Mouse (Mus musculus): ENCODE measurements at regions not wholly inside any gene's neighbourhood (a gene's known extent, or its start where the extent isn't known, plus 50 kb on each side); places are given as distances from the start of the nearest gene placed in this dataset.
"Not testable (repeated sequence)": the region's sequence is repeated elsewhere in the genome, so short reads cannot be mapped to it uniquely, and the experiment has no call there.

DNA sequence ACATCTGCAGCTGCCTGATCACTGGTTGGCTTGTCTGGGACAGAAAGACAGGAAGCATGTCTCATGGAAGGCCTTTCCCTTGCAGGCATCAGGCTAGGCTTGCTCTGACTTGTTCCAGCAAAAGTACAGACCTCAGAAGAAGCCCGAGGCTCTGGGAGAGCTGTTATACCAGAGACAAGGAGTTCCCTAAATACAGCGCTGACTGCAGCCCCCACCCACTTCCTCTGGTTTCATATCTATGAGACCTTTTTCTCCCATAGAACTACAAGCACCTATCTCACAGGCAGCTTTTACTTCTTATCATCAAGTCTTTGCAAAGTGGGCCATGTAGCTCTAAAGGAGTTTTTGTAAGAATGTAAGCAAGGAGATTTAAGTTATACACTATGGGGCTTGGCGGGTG lies 312.2 kb upstream of the Vmn1r3 start:
- DNase-seq = not testable (repeated sequence)

DNA sequence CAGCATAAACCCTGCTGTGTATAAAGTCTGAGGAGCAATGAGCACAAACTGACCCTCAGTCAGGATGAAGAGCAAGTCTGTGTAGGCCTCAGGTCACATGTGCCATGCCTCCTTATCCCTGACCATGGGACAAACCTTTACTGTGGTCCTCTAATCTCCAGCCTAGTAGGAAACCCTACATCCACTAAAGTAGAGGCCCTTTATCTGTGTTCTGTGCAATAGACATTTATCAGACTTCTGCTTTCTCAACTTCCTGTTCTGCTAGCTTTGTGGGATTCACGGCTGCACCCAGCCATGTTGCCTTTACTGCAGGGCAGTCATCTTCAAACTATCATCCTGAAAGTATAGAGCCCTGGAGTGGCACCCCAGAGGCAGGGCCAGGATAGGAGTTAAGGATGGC lies 310.8 kb upstream of the Vmn1r3 start:
- not testable (repeated sequence) for DNase-seq

DNA sequence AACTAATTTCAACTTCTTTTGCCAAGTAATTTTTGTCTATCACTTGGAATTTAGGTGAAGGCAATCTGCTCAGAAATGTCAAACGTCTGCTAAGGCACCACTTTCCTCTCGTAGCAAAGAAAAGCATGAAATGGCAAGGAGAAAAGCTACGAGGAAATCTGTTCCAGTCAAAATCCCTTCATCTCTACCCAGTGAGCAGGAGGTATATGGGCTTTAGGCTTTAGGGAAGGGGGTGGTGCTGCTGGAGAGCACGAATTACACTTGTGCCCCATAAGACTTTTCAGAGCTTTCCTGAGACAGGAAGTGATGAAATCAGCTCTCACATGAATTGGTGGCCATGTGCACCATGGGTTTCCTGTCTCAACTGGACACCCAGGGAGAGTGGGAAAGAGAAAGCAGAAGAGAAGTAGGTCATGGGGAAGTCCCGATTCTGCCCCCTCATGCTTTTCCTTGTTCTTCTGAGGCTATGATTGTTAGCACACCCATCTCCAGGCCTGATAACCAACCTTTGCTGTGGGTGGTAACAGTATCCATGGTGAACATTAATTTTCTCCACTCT lies 309.0 kb upstream of the Vmn1r3 start:
- not testable (repeated sequence) for DNase-seq

DNA sequence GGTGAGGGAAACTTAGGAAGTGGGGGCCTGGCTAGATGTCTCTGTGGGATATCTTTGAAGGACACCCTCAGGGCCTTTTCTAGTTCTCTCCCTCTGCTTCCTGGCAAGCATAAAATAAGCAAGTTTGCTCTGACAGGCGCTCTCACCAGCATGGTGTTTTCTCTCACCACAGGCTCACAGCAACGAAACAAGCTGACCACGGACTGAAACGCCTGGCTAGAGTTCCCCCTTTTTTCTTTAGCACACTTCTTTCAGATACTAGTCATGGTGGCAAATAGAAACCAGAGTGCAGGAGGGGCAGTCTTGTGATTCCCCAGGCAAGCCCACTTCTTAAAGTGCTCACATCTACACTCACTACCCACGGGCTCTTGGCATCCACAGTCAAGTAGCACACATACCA lies 305.7 kb upstream of the Vmn1r3 start:
- not testable (repeated sequence) for DNase-seq

DNA sequence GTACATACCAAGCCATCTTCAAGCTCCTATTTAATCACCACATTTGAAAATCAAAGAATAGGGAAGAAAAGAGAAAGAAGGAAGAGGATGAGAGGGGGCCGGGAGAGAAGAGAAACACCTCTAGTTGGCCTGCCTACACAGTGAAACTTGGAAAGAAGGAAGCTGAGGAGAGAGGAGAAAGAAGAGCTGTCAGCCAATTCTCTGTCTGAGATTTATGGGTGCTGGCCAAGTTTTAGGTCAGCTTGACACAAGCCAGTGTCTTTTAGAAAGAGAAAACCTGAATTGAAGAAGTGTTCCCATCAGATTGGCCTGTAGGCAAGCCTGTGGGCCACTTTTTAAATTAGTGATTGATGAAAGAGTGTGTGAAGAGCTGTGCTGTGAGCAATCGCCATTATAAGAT lies 296.9 kb upstream of the Vmn1r3 start:
- DNase-seq = no peak

DNA sequence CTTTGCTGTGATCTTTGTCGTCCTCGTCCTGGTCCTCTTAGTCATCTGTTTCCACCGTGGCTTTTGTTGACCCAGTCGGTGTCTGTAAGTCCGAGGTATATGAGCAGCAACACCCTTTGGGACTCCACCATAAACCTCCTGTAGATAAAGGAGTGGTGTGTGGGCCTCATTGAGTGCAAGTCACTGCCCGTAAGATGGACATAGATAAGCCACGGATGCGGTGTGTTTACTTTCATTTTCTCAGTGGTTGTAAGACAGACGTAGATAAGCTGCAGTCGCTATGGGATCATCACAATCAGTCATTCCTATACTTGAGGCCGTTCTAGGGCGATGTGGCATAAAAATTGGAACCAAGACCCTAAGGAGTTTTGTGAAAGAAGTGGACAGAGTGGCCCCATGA lies 271.6 kb upstream of the Vmn1r3 start:
- DNase-seq = no peak

DNA sequence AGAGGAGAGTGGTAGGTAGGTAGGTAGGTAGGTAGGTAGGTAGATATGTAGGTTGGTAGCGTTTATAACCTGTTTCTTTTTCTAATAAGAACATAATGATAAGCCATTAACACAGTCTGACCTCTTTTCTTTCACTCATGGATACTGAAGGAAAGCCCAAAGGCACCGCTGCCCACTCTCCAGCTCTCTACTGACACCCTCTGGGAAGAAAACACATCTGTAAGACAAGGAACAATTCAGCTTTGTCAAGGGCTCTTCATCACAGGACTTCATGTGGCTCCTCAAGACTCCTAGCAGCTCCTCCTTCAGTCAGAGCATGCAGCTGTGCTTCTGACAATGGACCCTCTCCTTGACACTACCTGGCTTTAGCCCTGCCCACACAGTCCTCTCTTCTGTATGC lies 252.2 kb upstream of the Vmn1r3 start:
- DNase-seq = not testable (repeated sequence)

DNA sequence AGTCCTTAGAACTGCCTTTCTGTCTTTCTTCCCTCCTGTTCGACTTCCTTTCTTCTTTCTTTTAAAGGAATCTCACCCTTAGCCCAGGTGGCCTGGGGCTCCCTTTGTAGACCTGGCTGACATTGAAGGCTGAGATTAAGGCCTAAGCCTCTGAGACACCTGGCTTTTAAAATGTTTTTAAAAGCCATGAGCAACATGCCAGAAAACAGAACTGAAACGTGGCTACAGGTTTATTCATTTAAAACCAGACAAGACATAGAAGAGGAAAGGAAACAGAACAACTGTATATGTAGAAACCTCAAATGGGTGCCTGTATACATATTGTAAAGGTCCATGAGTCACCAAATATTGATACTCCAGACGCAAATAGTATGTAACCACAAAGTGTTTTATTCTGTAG lies 242.8 kb upstream of the Vmn1r3 start:
- DNase-seq = no peak

DNA sequence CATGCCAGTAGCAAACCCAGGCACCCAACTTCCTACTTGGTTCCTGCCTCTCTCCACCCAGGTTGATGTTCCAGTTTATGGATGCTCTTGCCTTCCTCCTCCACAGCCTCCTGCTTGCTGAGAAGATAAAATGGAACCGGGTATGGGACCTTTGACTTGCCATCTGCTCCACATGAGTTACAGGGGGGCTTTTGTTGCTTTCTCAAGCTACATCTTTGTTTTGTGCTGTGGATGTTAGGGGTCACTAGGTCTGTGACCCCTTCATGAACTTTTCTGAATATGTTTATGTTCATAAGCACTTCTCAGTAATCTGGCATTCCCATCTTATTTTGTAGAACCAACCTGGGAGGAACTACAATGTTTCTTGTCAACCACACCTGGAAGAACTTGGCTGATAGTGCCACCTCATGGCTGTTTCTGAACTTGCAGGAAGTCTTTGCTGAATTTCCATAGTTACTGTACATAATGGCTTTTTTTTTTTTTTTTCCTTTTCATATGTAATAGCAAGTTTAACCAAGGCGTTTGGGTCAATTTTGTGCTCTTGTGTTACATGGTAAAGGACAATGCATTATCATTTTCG lies 234.9 kb upstream of the Vmn1r3 start:
- peak; percentile 47 for DNase-seq

DNA sequence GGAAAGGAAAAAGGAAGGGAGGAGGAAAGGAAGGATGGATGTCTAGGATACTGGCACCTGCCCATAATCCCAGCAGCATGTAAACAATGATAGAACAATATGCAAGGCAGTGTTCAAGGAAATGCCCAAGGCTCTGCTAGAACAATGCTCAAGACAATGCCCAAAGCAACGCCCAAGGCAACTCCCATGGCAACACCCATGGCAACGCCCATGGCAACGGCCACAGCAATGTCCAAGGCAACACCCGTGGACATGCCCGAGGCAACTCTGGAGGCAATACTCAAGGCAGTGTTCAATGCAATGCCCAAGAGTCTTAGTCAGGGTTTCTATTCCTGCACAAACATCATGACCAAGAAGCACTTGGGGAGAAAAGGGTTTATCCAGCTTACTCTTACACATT lies 231.5 kb upstream of the Vmn1r3 start:
- no peak for DNase-seq

DNA sequence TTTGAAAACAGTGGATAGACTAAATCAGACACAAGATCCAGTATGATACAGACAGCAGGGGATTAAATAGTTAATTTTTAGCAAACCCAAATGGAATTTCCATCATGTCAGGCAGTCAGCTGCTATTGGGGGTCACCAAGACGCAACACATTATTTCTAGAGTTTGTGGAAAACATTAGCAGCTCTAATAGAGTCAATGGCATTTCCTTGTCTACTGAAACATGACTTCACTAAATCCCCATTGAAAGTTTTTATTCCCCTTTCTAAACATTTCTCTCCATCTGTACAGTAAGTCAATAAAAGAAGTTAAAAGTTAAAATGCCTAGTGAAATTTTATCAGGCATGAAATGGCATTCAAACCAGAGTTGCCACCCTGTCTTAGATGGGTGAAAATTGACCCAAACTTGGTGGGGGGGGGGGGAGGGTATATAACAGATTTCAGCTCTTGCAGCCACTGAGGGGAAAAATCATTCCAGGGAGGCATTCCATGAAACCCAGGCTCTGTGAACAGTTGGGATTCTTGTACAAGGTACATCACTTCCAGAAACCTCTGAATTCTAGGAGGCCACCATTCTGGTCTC lies 229.4 kb upstream of the Vmn1r3 start:
- not testable (repeated sequence) for DNase-seq

DNA sequence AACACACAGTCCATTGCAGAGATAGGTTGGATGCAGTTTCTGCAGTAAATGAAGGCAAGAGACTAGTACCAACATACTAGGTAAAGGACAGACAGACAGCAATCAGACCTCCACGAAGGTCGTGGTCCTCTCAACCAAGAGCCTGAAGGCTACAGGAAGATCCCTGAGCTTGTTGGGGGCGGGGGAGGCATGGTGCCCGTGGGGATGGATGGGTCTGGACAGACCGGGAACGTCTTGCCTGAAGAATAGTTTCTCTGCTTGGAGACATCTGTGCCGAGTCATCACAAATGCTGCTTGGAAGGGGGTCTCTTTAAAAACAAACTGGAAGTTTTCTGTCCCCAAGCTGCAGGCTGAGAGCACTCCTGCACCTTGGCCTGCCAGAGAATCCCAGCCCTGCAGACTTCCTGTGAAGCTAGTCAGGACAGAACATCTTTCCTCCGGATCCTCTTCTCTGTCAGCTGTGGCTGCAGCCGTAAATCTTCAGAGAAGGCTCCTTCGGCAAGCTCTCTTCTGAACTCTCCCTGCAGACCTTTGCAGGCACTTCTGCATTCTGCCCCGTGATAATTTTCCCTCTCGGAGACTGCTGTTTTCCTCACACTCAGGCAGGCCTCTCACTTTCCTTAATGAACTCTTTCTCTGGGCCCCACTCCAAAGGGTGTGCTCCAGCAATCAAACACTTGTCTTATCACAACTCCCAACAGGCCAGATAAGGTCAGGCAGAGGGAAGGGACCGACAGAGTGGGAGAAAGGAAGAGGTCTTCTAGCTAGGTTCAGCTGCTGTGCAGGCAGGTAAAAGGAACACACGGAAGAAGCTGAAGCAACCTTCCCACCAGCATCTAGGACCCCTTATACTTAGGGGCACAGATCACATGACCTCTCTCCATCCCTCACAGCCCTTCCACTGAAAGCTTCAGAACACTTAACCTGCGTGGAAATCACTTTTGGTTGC lies 228.6 kb upstream of the Vmn1r3 start:
- DNase-seq = peak; percentile 8

DNA sequence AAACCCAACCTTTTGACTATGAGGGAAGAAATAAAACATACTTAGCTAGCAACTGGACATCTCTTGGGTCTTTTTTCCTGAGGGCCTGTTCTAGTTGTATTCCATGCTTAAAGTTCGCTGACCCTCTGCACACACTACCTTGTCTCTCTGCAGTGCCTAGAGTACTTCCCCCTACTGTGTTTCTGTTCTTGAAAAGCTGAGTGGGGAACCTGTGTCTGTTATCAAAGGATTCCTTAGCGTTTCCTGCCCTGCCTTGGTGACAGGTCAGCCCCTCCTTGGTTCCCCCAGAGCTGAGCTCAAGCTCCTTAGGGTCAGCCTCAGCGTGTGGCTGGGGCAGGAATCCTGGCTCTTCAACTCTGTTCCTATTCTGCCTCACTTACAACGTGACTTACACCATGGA lies 227.2 kb upstream of the Vmn1r3 start:
- not testable (repeated sequence) for DNase-seq

DNA sequence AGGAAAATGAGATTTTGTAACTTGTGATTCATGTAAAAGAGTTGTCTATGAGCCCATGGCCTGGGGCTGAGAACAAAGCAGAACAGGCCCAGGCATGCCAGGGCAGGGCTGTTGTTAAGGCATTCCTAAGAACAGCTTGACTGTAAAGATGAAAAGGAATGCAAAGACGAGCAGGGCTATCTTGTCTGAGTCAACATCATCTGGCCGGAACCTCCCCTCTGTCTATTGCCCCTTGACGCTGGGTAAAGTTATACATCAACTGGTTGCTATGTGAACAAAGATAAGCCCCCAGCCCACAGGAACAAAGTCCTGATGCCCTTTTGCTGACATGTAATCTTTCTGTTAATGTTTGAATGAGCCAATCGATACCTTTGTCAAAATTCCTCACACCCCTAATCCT lies 217.7 kb upstream of the Vmn1r3 start:
- not testable (repeated sequence) for DNase-seq

DNA sequence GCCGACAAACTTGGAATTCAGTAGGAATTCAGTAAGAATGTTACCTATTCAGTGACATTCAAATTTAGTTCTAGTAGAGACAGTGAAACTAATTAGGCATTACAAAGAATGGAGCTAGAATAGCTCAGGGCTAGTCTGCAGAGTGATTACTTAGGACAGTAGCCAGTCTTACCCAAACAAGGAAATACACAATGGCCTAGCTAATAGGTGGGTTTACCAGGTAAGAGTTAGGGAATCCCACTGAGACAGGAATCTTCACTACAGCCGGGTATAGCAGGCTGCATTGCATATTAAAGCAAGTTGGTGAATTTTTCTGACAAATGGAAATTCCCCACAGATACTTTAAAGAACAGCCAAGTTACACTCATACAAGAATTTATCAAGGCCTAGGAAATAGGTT lies 216.6 kb upstream of the Vmn1r3 start:
- not testable (repeated sequence) for DNase-seq

DNA sequence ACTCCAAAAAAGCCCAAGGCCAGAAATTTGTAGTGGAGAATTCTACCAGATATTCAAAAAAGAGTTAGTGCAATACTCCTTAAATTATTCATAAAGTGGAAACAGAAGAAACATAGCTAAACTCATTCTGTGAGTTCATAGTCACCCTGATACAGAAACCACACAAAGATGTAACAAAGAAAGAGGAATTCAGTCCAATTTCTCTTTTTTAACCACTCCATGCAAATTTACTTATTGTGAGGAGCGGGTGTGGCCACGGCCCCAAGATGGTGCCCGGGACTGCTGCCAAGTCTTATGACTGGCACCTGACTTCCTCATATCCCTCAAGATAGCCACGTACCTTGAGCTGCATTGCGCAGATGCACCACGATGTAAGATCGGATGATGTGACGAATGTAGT lies 206.4 kb upstream of the Vmn1r3 start:
- not testable (repeated sequence) for DNase-seq

DNA sequence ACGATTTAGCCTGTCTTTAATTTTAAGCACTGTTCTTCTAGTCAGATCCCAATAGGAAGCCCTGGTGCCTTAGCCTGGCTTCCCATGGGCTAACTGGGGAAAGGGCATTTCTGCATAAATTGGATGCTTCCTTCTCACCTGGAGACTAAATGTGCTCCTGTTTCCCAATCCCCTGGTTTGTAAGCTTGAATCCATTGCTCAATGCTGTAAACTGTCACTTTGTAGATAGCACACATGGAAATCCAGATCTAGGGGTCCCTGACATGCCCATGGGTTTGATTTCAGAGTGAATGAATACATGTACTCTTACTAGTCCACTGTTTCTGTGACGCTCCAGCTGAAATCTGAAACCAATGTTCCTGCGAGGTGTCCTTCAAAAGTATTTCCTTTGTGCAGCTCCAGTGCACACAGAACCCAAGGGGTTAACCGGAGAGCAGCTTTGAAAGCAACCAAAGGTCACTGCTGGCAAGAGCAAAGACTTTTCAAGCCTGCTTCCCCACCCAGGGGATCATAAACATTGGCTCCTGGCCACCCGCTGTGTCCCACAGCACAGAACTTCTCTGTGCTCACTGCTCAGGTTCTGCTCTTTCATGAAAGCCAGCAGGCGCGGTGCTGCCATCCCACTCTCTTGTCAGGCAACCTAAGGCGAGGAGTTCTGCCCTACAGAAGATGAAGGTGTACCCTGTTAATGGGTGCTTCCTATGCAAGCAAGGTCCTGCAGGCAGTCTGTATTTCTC lies 188.0 kb upstream of the Vmn1r3 start:
- peak; percentile 17 for DNase-seq

DNA sequence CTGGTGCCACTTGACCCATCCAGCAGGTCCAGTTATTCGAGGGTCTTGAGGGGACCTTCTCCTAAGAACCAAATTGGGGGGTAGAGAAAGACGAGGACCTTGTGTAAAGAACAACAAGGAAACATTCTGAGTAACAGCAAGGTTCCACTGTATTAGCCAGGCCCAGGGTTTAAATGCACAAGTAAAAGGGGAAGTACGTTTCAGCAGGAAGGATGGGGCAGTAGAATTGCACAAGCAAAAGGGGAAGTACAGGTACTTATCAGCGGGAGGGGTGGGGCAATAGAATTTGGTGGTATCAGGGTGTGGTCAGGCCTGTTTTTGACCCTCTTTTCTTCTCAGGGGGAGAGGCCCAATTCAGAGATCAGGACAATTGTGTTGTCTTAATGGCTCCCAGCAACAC lies 182.9 kb upstream of the Vmn1r3 start:
- DNase-seq = not testable (repeated sequence)

DNA sequence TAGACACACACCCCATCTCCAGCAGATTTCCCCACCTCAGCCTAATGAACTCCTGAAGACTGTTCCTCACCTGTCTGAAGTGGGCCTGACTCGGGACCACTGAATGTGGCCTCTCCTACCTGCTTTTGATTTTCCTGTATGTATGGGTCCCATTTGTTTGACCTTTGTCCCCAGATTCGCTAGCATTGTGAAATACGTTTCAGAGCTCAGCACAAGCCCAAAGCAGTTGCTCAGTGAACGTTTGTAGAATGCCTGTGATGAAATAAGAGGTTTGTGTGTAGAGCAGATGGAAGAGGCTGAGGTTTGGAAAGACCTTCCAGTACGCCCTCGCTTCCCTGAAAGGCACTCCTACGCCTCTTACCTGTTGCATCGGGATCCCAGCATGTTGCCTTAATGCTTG lies 158.3 kb upstream of the Vmn1r3 start:
- DNase-seq = peak; percentile 3

DNA sequence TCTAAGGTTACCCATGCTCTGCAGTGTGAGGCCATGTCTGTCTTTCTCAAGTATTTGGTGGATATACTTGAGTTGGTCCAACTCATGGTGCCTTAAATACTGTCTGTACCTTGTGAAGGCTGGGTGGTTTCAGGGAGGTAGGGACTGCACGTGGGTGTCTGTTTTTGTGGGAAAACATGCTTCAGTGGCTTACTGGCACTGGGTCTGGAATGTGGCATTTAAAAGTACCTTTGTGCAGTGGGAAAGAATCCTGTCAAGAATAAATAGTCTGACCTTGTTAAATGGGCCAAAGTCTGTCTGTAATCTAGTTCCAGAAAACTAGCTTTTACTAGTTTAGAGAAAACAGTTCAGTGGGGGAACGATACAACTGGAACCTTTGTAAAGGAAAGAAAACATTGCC lies 157.5 kb upstream of the Vmn1r3 start:
- DNase-seq = not testable (repeated sequence)

DNA sequence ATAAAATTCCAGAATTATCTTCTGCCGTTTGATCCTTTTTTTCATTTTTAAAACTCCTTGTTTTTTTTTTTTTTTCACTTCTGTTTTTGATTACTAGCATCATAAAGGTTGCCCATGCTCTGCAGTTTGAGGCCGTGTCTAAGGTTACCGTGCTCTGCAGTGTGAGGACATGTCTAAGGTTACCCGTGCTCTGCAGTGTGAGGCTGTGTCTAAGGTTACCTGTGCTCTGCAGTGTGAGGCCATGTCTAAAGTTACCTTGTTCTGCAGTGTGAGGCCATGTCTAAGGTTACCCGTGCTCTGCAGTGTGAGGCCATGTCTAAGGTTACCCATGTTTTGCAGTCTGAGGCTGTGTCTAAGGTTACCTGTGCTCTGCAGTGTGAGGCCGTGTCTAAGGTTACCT lies 157.0 kb upstream of the Vmn1r3 start:
- DNase-seq = not testable (repeated sequence)

All from liver (tissue).